Comparison of ENCODE assay signal across 9 mouse cellular contexts in genomic region chr6:82821758-82822253, GRCm38 (mm10). TPM values are rescaled to one million over a fixed set of nuclear protein-coding genes. Genes with fewer than 3 reads are reported as not detected.
DNase-seq lines count a peak whose midpoint lies in the region; ATAC-seq and TF ChIP-seq lines count a peak whose summit lies in the region.
"Had no signal": no experiment of that assay in that cellular context is flagged by ENCODE, and none has a peak within 500 bp of the region (broad histone marks: within the 10 kb centered on the region; RNA-seq: fewer than 3 reads in every experiment).

No protein-coding gene starts in this region.

- H3K9ac ChIP-seq in heart, adult 2 months (ENCODE audit: low read depth, low read length) = no peak overlapping the region
- 0 out of 2 replicates have a peak overlapping the region, but pooled peaks have one; percentile 7 for H3K9ac ChIP-seq in CH12.LX (ENCODE audit: insufficient read depth, low read depth)
- no peak overlapping the region for H3K9ac ChIP-seq in lung, postnatal 0 days (replicated peaks; ENCODE audit: low read depth)
- H3K9ac ChIP-seq in forebrain, embryonic 14.5 days (ENCODE audit: low read length) = no peak overlapping the region
- H3K9ac ChIP-seq: midbrain, embryonic 12.5 days had no signal

- peak; percentile 18 to 25 for DNase-seq in heart, adult 2 months
- no peak for DNase-seq in heart, adult 11 months
- peak; percentile 48 for DNase-seq in CH12.LX (ENCODE audit: extremely low read depth)
- DNase-seq in lung, postnatal 0 days (ENCODE audit: low spot score) = peak; percentile 74
- no peak for DNase-seq in cerebellum, postnatal 14 days
- DNase-seq in urinary bladder, adult 2 months (ENCODE audit: low spot score) = no peak
- DNase-seq in forebrain, embryonic 14.5 days (ENCODE audit: low spot score) = no peak

- in situ Hi-C loops in CH12.LX (cut with MboI; ENCODE audit: low pct_ligation_motif_present, low pct_unique_long_range_greater_than_20kb, low sequenced_read_pairs) = no loop called here

- no peak overlapping the region for H3K27ac ChIP-seq in heart, adult 2 months
- no peak overlapping the region for H3K27ac ChIP-seq in CH12.LX (ENCODE audit: insufficient read depth, low read depth)
- H3K27ac ChIP-seq in lung, postnatal 0 days (ENCODE audit: low read length) = no peak overlapping the region
- no peak overlapping the region for H3K27ac ChIP-seq in forebrain, embryonic 14.5 days (ENCODE audit: low read depth, low read length)
- H3K27ac ChIP-seq: midbrain, embryonic 12.5 days had no signal

- no peak overlapping the region for H3K4me3 ChIP-seq in heart, adult 2 months
- H3K4me3 ChIP-seq in CH12.LX (replicated peaks in 1 of 3; ENCODE audit: low read depth in 2 of 3, low read length in 2 of 3, poor library complexity in 1 of 3) = peak overlapping the region in 1 of 3 experiments; percentile 15
- no peak overlapping the region for H3K4me3 ChIP-seq in lung, postnatal 0 days (ENCODE audit: low read depth, low read length)
- no peak overlapping the region for H3K4me3 ChIP-seq in forebrain, embryonic 14.5 days (ENCODE audit: low read depth, low read length)
- H3K4me3 ChIP-seq: midbrain, embryonic 12.5 days had no signal

- H3K9me3 ChIP-seq in CH12.LX (replicated peaks; ENCODE audit: low read length) = no peaks in the 10 kb centered on the region
- H3K9me3 ChIP-seq in lung, postnatal 0 days (ENCODE audit: low read length) = no peaks in the 10 kb centered on the region
- no peaks in the 10 kb centered on the region; the same call in 1 of the 2 replicates for H3K9me3 ChIP-seq in forebrain, embryonic 14.5 days (replicated peaks; ENCODE audit: control insufficient read depth, low read length)
- H3K9me3 ChIP-seq: midbrain, embryonic 12.5 days had no signal

- no peak for TF ChIP-seq POLR2A in heart, adult 2 months (IDR thresholded peaks at IDR 0.05; ENCODE audit: insufficient read depth, low read depth, low read length)
- TF ChIP-seq POLR2A in CH12.LX (IDR thresholded peaks at IDR 0.05; ENCODE audit: low read depth, low read length) = no peak

- no peaks in the 10 kb centered on the region for H3K27me3 ChIP-seq in heart, adult 2 months (ENCODE audit: control insufficient read depth, insufficient read depth, low read length)
- H3K27me3 ChIP-seq in CH12.LX (replicated peaks) = no peaks in the 10 kb centered on the region
- H3K27me3 ChIP-seq in lung, postnatal 0 days (replicated peaks; ENCODE audit: insufficient read depth, low read length) = no peaks in the 10 kb centered on the region
- H3K27me3 ChIP-seq in forebrain, embryonic 14.5 days (replicated peaks; ENCODE audit: control insufficient read depth, insufficient read depth, low read length) = no peaks in the 10 kb centered on the region
- H3K27me3 ChIP-seq: midbrain, embryonic 12.5 days had no signal

- H3K4me2 ChIP-seq in CH12.LX (ENCODE audit: insufficient read depth, low read depth, poor library complexity, severe bottlenecking) = no peak overlapping the region
- H3K4me2 ChIP-seq in lung, postnatal 0 days (replicated peaks; ENCODE audit: low read depth, low read length) = no peak overlapping the region
- H3K4me2 ChIP-seq in forebrain, embryonic 14.5 days (ENCODE audit: low read length) = no peak overlapping the region
- H3K4me2 ChIP-seq: midbrain, embryonic 12.5 days had no signal

- TF ChIP-seq CTCF in heart, adult 2 months (IDR thresholded peaks at IDR 0.05) = no peak
- TF ChIP-seq CTCF in CH12.LX (conservative IDR thresholded peaks at IDR 0.05 in 1 of 2, IDR thresholded peaks at IDR 0.05 in 1 of 2; ENCODE audit: low read depth in 2 of 2, low read length in 2 of 2) = no peak
- 0 out of 2 replicates have a peak, but pooled peaks have one; percentile 6 for TF ChIP-seq CTCF in lung, postnatal 0 days (IDR thresholded peaks at IDR 0.05)

- ATAC-seq in granulocyte monocyte progenitor cell, adult 5-6 weeks (replicated peaks; ENCODE audit: poor library complexity, severe bottlenecking) = peak; percentile 72
- peak; percentile 80 for ATAC-seq in lung, postnatal 0 days
- ATAC-seq in forebrain, embryonic 14.5 days = no peak

- 20% methylated on average over 4 of the region's 4 CpGs for WGBS in heart, adult 2 months
- 7% methylated on average over 4 of the region's 4 CpGs for WGBS in lung, postnatal 0 days
- WGBS in forebrain, embryonic 14.5 days = 59% methylated on average over 4 of the region's 4 CpGs

- no peak for TF ChIP-seq EP300 in heart, adult 2 months (IDR thresholded peaks at IDR 0.05; ENCODE audit: insufficient read depth, low read depth, low read length)
- 0 out of 2 replicates have a peak, but pooled peaks have one; percentile 33 for TF ChIP-seq EP300 in CH12.LX (IDR thresholded peaks at IDR 0.05; ENCODE audit: low read length)
- TF ChIP-seq EP300 in lung, postnatal 0 days (IDR thresholded peaks at IDR 0.05) = no peak

- dilution Hi-C loops in CH12.LX (cut with MboI; ENCODE audit: extremely low pct_ligation_motif_present, extremely low pct_unique_long_range_greater_than_20kb, low sequenced_read_pairs) = no loop called here

- no peaks in the 10 kb centered on the region for H3K36me3 ChIP-seq in heart, adult 2 months (ENCODE audit: control insufficient read depth, insufficient read depth, low read length)
- H3K36me3 ChIP-seq in CH12.LX (replicated peaks in 1 of 2; ENCODE audit: control insufficient read depth in 1 of 2, insufficient read depth in 1 of 2, low read length in 1 of 2) = no peaks in the 10 kb centered on the region
- H3K36me3 ChIP-seq in lung, postnatal 0 days (ENCODE audit: insufficient read depth, low read length) = no peaks in the 10 kb centered on the region
- H3K36me3 ChIP-seq in forebrain, embryonic 14.5 days (ENCODE audit: control insufficient read depth, insufficient read depth, low read length) = no peaks in the 10 kb centered on the region
- H3K36me3 ChIP-seq: midbrain, embryonic 12.5 days had no signal

- no peaks in the 10 kb centered on the region for H3K79me2 ChIP-seq in heart, adult 2 months (replicated peaks; ENCODE audit: control insufficient read depth, insufficient read depth, low read length)
- H3K79me2 ChIP-seq in CH12.LX (replicated peaks; ENCODE audit: control insufficient read depth, extremely low read depth, insufficient read depth, poor library complexity, severe bottlenecking) = no peaks in the 10 kb centered on the region

- H3K4me1 ChIP-seq in heart, adult 2 months (ENCODE audit: control insufficient read depth, insufficient read depth, low read length) = peaks cover 2% of the 10 kb centered on the region
- H3K4me1 ChIP-seq in CH12.LX (ENCODE audit: control insufficient read depth in 1 of 2, insufficient read depth in 2 of 2) = peaks cover 3 to 21% of the 10 kb centered on the region in 2 experiments
- no peaks in the 10 kb centered on the region; the same call in 1 of the 2 replicates for H3K4me1 ChIP-seq in lung, postnatal 0 days (ENCODE audit: insufficient read depth, low read depth, low read length)
- H3K4me1 ChIP-seq in forebrain, embryonic 14.5 days (ENCODE audit: control insufficient read depth, insufficient read depth, low read length) = no peaks in the 10 kb centered on the region
- H3K4me1 ChIP-seq: midbrain, embryonic 12.5 days had no signal

- intact Hi-C loops in heart, adult 2 months (cut with DNase I) = no loop called here

- TF ChIP-seq RAD21 in CH12.LX (IDR thresholded peaks at IDR 0.05; ENCODE audit: low read depth, low read length) = no peak

TF ChIP-seq in CH12.LX, 34 proteins besides CTCF, POLR2A, EP300 and RAD21:
- TF ChIP-seq ETS1 (conservative IDR thresholded peaks at IDR 0.05; ENCODE audit: low read depth, low read length) (0 out of 2 replicates have a peak, but pooled peaks have one; percentile 10), TCF12 (IDR thresholded peaks at IDR 0.05; ENCODE audit: low read depth, low read length) (0 out of 2 replicates have a peak, but pooled peaks have one; percentile 16), SMC3 (IDR thresholded peaks at IDR 0.05; ENCODE audit: low read depth, low read length) (no peak), ELF1 (IDR thresholded peaks at IDR 0.05; ENCODE audit: low read depth, low read length) (peak; percentile 65), MAZ (IDR thresholded peaks at IDR 0.05; ENCODE audit: low read depth, low read length) (no peak), IRF4 (IDR thresholded peaks at IDR 0.05; ENCODE audit: low read depth, low read length) (peak; percentile 45; the same call in 1 of the 2 replicates), HCFC1 (IDR thresholded peaks at IDR 0.05; ENCODE audit: low read depth, low read length) (no peak), TBP (conservative IDR thresholded peaks at IDR 0.05; ENCODE audit: low read depth, low read length) (no peak), SIN3A (IDR thresholded peaks at IDR 0.05; ENCODE audit: low read length) (no peak), KAT2A (IDR thresholded peaks at IDR 0.05; ENCODE audit: insufficient replicate concordance, low read length) (no peak)

RNA-seq across cellular contexts. Expression of gene Hk2, which starts 47.6 kb away (rescaled TPM):
- 100 to 1,000 TPM; 325 to 363 TPM for total RNA-seq in heart, adult 2 months (2021)
- 104 and 173 TPM in 2 replicates for polyA plus RNA-seq in heart, adult 2 months (2012; rRNA removed)
- total RNA-seq in CH12.LX (2012; rRNA removed) = 127 and 149 TPM in 2 replicates
- 56.0 and 64.2 TPM in 2 replicates for total RNA-seq in CH12.LX (2014; rRNA removed)
- 68.4 and 75.3 TPM in 2 replicates for polyA plus RNA-seq in CH12.LX (2012; ENCODE audit: insufficient read length, low read depth)
- 38.6 and 70.1 TPM in 2 replicates for total RNA-seq in granulocyte monocyte progenitor cell, adult 5-6 weeks (2014; fragmentation: Nextera tagmentation)
- 62.0 and 76.5 TPM in 2 replicates for total RNA-seq in granulocyte monocyte progenitor cell, adult 5-6 weeks (2017)
- polyA plus RNA-seq in lung, postnatal 0 days (2015; fragmentation: Nextera tagmentation; extraction: Ambion mirVana) = 4.8 and 5.4 TPM in 2 replicates
- 7.1 and 7.5 TPM in 2 replicates for polyA plus RNA-seq in urinary bladder, adult 2 months (2012; rRNA removed)
- 4.9 and 5.5 TPM in 2 replicates for polyA plus RNA-seq in forebrain, embryonic 14.5 days (2014; fragmentation: Nextera tagmentation; extraction: Ambion mirVana)

Comparison
In these comparisons a context has a peak if more than half of its experiments do, and no peak if none do; other contexts are left out.
1. DNase-seq: peak in heart, adult 2 months (2 of 2), CH12.LX (single experiment) and lung, postnatal 0 days (single experiment); none in heart, adult 11 months (single experiment), cerebellum, postnatal 14 days (0 of 2), urinary bladder, adult 2 months (single experiment) and forebrain, embryonic 14.5 days (single experiment).